Mouse (Mus musculus) cortical plate, adult 2 months (tissue): Measurements from ENCODE around the gene Ppef2. TPM values are rescaled to one million over a fixed set of nuclear protein-coding genes. Genes with fewer than 3 reads are reported as not detected.
A peak's percentile ranks its signal among the peaks of the same experiment; 100 is the strongest.

Source experiments
- H3K27ac ChIP-seq: fragments of 200-500 bp; 2 replicates; pipeline ENCODE4 v1.5.1; 2012; ENCODE audit warnings: low read length, control low read depth, inconsistent platforms; ENCODE audit not compliant: insufficient read depth
- H3K4me1 ChIP-seq: fragments of 200-500 bp; 2 replicates; pipeline ENCODE4 v1.6.1; 2011; ENCODE audit warnings: low read length; ENCODE audit not compliant: control insufficient read depth, insufficient read depth
- H3K4me3 ChIP-seq: fragments of 200-500 bp; 2 replicates; pipeline ENCODE4 v1.5.1; 2011; ENCODE audit warnings: mild to moderate bottlenecking, low read length, control low read depth; ENCODE audit not compliant: insufficient read depth
- CTCF ChIP-seq: fragments of 200-500 bp; IDR thresholded peaks from 2 replicates; pipeline ENCODE4 v1.5.1; 2011; ENCODE audit warnings: mild to moderate bottlenecking, control low read depth, low read length; ENCODE audit not compliant: insufficient read depth; ENCODE audit errors: extremely low read depth
- POLR2A ChIP-seq: fragments of 200-500 bp; IDR thresholded peaks from 2 replicates; pipeline ENCODE4 v1.6.1; 2011; ENCODE audit warnings: mild to moderate bottlenecking, low read length, control low read depth; ENCODE audit not compliant: insufficient read depth; ENCODE audit errors: extremely low read depth
- polyA plus RNA-seq: library from polyadenylated mRNA; depleted of rRNA; stranded (reverse); fragments of >200 nt; gene quantifications from 2 replicates; pipeline ENCODE4 v1.2.3, GENCODE M21; 2012

The Ppef2 gene
- polyA plus RNA-seq, 1 experiment: 2.4 TPM

- no peak for TF ChIP-seq CTCF
- TF ChIP-seq POLR2A: no peak
- Histone ChIP-seq H3K4me1 (no peaks in the 10 kb centered on the region), H3K4me3 (no peak overlapping the region)
Observed at GRCm38 (mm10) chr5:92244900-92245299, 11.2 kb downstream of the Ppef2 start.

GRCm38 (mm10) chr5:92240769-92241168 is 15.3 kb downstream of the Ppef2 start:
- no peaks in the 10 kb centered on the region for H3K4me1 ChIP-seq
- no peak overlapping the region for H3K27ac ChIP-seq
- H3K4me3 ChIP-seq: no peak overlapping the region
- no peak for TF ChIP-seq POLR2A
- no peak for TF ChIP-seq CTCF

More at GRCm38 (mm10) chr5:92244900-92245299, 11.2 kb downstream of the Ppef2 start:
- no peak overlapping the region for H3K27ac ChIP-seq

- no peaks in the 10 kb centered on the region for H3K4me1 ChIP-seq
- peak overlapping the region; percentile 12; the same call in 1 of the 2 replicates for H3K4me3 ChIP-seq
- TF ChIP-seq CTCF: peak; percentile 69
- TF ChIP-seq POLR2A: no peak
- no peak overlapping the region for H3K27ac ChIP-seq
Observed at GRCm38 (mm10) chr5:92239333-92240232, 16.5 kb downstream of the Ppef2 start.

- no peak overlapping the region for H3K4me3 ChIP-seq
- no peak overlapping the region for H3K27ac ChIP-seq
- H3K4me1 ChIP-seq: no peaks in the 10 kb centered on the region
- TF ChIP-seq POLR2A (no peak), CTCF (no peak)
Observed at GRCm38 (mm10) chr5:92234939-92235557, 21.0 kb downstream of the Ppef2 start.

- Histone ChIP-seq H3K4me1 (no peaks in the 10 kb centered on the region), H3K4me3 (no peak overlapping the region), H3K27ac (no peak overlapping the region)
- TF ChIP-seq CTCF (no peak), POLR2A (no peak)
Observed at GRCm38 (mm10) chr5:92233366-92233765, 22.7 kb downstream of the Ppef2 start.

GRCm38 (mm10) chr5:92231836-92232235 is 24.2 kb downstream of the Ppef2 start:
- Histone ChIP-seq H3K4me3 (no peak overlapping the region), H3K4me1 (no peaks in the 10 kb centered on the region), H3K27ac (no peak overlapping the region)
- TF ChIP-seq CTCF: no peak
- TF ChIP-seq POLR2A: no peak

GRCm38 (mm10) chr5:92230306-92230705 is 25.8 kb downstream of the Ppef2 start:
- Histone ChIP-seq H3K4me1 (no peaks in the 10 kb centered on the region), H3K4me3 (no peak overlapping the region), H3K27ac (no peak overlapping the region)
- TF ChIP-seq POLR2A: no peak
- TF ChIP-seq CTCF: no peak

GRCm38 (mm10) chr5:92229514-92229913 is 26.6 kb downstream of the Ppef2 start:
- H3K4me1 ChIP-seq: no peaks in the 10 kb centered on the region
- H3K27ac ChIP-seq: no peak overlapping the region
- no peak overlapping the region for H3K4me3 ChIP-seq
- TF ChIP-seq CTCF (no peak), POLR2A (no peak)

GRCm38 (mm10) chr5:92228776-92229175 is 27.3 kb downstream of the Ppef2 start:
- Histone ChIP-seq H3K4me3 (no peak overlapping the region), H3K27ac (no peak overlapping the region), H3K4me1 (no peaks in the 10 kb centered on the region)
- TF ChIP-seq CTCF (no peak), POLR2A (no peak)
